Mouse (Mus musculus): ENCODE measurements around the gene Plekhh1.

- TF ChIP-seq CTCF (IDR thresholded peaks at IDR 0.05; ENCODE audit: low read depth) (no peak), EP300 (IDR thresholded peaks at IDR 0.05; ENCODE audit: low read depth) (no peak)
Measured at GRCm38 (mm10) chr12:79066431-79066830, 37.5 kb downstream of the Plekhh1 start.

Measured in liver, embryonic 14.5 days (tissue).